Mouse (Mus musculus): ENCODE results near the gene Lamb3. TPM values are rescaled to one million over a fixed set of nuclear protein-coding genes. Genes with fewer than 3 reads are reported as not detected.

The Lamb3 gene
- polyA plus RNA-seq, 1 experiment from 2014 or later: 1.2 TPM

DNA sequence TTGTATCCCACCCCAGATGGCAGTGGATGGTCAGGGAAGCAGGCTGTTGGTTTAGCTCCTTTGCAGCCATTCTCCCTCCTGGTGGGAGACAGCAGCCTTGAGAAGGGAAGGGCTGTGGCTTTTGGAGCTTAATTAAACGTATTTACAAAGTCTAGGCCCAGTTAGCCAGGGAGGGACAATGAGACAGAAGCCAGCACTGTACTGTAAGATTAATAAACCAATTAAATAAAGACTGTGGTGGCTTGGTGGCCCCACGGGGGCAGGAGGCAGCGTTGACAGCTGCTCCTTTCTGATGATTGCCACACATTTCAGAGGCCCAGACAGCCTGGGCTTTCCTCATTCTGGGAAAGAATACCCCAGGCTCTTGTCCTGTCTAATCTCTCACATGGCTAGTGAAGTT lies 182.0 kb downstream of the Lamb3 start:
- Histone ChIP-seq H3K4me2 (ENCODE audit: low read depth, low read length) (no peak overlapping the region), H3K36me3 (ENCODE audit: control insufficient read depth, insufficient read depth) (no peaks in the 10 kb centered on the region), H3K4me3 (ENCODE audit: low read depth, low read length) (no peak overlapping the region), H3K4me1 (ENCODE audit: control insufficient read depth, low read depth, low read length) (peaks cover 2% of the 10 kb centered on the region; the same call in 1 of the 2 replicates), H3K27me3 (ENCODE audit: control insufficient read depth, insufficient read depth, low read depth, low read length) (no peaks in the 10 kb centered on the region), H3K9ac (ENCODE audit: low read depth, low read length) (no peak overlapping the region), H3K27ac (ENCODE audit: low read length) (no peak overlapping the region), H3K9me3 (replicated peaks; ENCODE audit: control insufficient read depth, low read length) (no peaks in the 10 kb centered on the region)
- 25% methylated on average over 3 of the region's 3 CpGs for WGBS (ENCODE audit: insufficient replicate concordance)
- ATAC-seq (ENCODE audit: low read depth): no peak

DNA sequence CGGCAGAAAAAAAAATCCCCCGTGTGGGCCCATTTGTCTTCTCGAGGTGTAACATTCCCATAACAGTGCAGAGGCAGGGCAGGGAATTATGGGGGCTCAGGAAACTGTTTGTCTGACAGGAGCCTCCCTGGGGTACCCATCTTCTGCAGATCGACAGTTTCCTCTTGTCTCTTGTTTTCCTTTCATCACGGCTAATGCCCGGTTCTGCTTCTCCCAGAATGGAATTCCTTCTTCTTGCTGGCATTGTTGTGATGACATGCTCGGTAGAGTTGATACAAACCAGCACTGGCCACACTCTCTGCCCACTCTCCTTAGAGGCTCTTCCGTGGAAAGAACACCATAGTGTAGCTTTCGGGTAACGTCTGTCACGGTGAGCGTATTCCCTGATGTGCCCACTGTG lies 182.5 kb downstream of the Lamb3 start:
- no peaks in the 10 kb centered on the region for H3K27me3 ChIP-seq (ENCODE audit: control insufficient read depth, insufficient read depth, low read depth, low read length)
- H3K4me1 ChIP-seq (ENCODE audit: control insufficient read depth, low read depth, low read length): peaks cover 2% of the 10 kb centered on the region; the same call in 1 of the 2 replicates
- H3K4me2 ChIP-seq (ENCODE audit: low read depth, low read length): no peak overlapping the region
- no peak overlapping the region for H3K27ac ChIP-seq (ENCODE audit: low read length)
- no peak overlapping the region for H3K4me3 ChIP-seq (ENCODE audit: low read depth, low read length)
- no peak overlapping the region for H3K9ac ChIP-seq (ENCODE audit: low read depth, low read length)
- no peaks in the 10 kb centered on the region for H3K9me3 ChIP-seq (replicated peaks; ENCODE audit: control insufficient read depth, low read length)
- no peak for ATAC-seq (ENCODE audit: low read depth)
- no peaks in the 10 kb centered on the region for H3K36me3 ChIP-seq (ENCODE audit: control insufficient read depth, insufficient read depth)
- WGBS (ENCODE audit: insufficient replicate concordance): 50% methylated on average over 12 of the region's 12 CpGs

DNA sequence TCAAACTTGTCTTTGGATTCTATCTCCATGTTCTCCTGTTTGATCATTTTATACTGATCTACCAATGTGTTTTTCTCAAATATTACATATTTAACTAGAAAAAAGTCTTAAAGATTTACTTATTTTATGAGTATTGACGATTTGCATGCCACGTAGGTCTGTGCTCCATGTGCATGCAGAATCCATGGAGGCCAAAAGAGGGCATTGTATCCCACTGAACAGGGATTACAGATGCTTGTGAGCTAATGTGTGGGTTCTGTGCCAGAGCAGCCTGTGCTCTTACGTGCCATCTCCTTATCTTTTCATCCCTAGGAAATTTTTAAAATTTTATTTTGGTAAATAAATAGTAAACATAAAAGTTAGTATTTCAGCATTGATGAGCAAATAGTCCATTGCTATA lies 184.8 kb downstream of the Lamb3 start:
- H3K9ac ChIP-seq (ENCODE audit: low read depth, low read length): no peak overlapping the region
- no peak overlapping the region for H3K4me3 ChIP-seq (ENCODE audit: low read depth, low read length)
- ATAC-seq (ENCODE audit: low read depth): no peak
- H3K27me3 ChIP-seq (ENCODE audit: control insufficient read depth, insufficient read depth, low read depth, low read length): no peaks in the 10 kb centered on the region
- no peaks in the 10 kb centered on the region for H3K36me3 ChIP-seq (ENCODE audit: control insufficient read depth, insufficient read depth)
- H3K4me1 ChIP-seq (ENCODE audit: control insufficient read depth, low read depth, low read length): no peaks in the 10 kb centered on the region
- no peaks in the 10 kb centered on the region for H3K9me3 ChIP-seq (replicated peaks; ENCODE audit: control insufficient read depth, low read length)
- no peak overlapping the region for H3K27ac ChIP-seq (ENCODE audit: low read length)
- 58% methylated on average over 3 of the region's 3 CpGs for WGBS (ENCODE audit: insufficient replicate concordance)
- H3K4me2 ChIP-seq (ENCODE audit: low read depth, low read length): no peak overlapping the region

Other genes with a start within 250 kb of the Lamb3 start
- gene Syt14, start 171.9 kb upstream of the Lamb3 start, polyA plus RNA-seq (2015; fragmentation: Nextera tagmentation; extraction: Ambion mirVana): 4.8 and 5.4 TPM in 2 replicates
- gene Diexf, start 77.4 kb upstream of the Lamb3 start, polyA plus RNA-seq (2015; fragmentation: Nextera tagmentation; extraction: Ambion mirVana): 2.6 and 3.1 TPM in 2 replicates
- gene Irf6, start 54.6 kb upstream of the Lamb3 start, polyA plus RNA-seq (2015; fragmentation: Nextera tagmentation; extraction: Ambion mirVana): 2.9 and 3.8 TPM in 2 replicates
- 4.0 and 4.1 TPM in 2 replicates for gene A130010J15Rik, start 39.7 kb upstream of the Lamb3 start, polyA plus RNA-seq (2015; fragmentation: Nextera tagmentation; extraction: Ambion mirVana)
- 8.3 and 9.4 TPM in 2 replicates for gene Traf3ip3, start 6.0 kb upstream of the Lamb3 start, polyA plus RNA-seq (2015; fragmentation: Nextera tagmentation; extraction: Ambion mirVana)
- gene Hsd11b1, start 56.4 kb downstream of the Lamb3 start, polyA plus RNA-seq (2015; fragmentation: Nextera tagmentation; extraction: Ambion mirVana): 26.5 and 40.3 TPM in 2 replicates
- gene G0s2, start 65.5 kb downstream of the Lamb3 start, polyA plus RNA-seq (2015; fragmentation: Nextera tagmentation; extraction: Ambion mirVana): 179 and 180 TPM in 2 replicates
- 0.23 and 0.33 TPM in 2 replicates for gene Camk1g, start 162.6 kb downstream of the Lamb3 start, polyA plus RNA-seq (2015; fragmentation: Nextera tagmentation; extraction: Ambion mirVana)

Measured in liver, embryonic 16.5 days (tissue).